Mouse (Mus musculus): ENCODE results near the gene Scel. TPM values are rescaled to one million over a fixed set of nuclear protein-coding genes. Genes with fewer than 3 reads are reported as not detected.

Scel gene
- polyA plus RNA-seq, 1 experiment, result not detected

- no peak overlapping the region for H3ac ChIP-seq (ENCODE audit: control insufficient read depth, insufficient read length)
- no peaks in the 10 kb centered on the region for H3K27me3 ChIP-seq (ENCODE audit: control insufficient read depth, insufficient read depth, insufficient read length)
- H3K36me3 ChIP-seq (ENCODE audit: control insufficient read depth, insufficient read depth), result no peaks in the 10 kb centered on the region
- H3K4me2 ChIP-seq (ENCODE audit: low read depth), result no peak overlapping the region
- no peak overlapping the region for H3K4me3 ChIP-seq
- H3K79me2 ChIP-seq (ENCODE audit: control insufficient read depth, insufficient read depth), result no peaks in the 10 kb centered on the region
- TF ChIP-seq REST (IDR thresholded peaks at IDR 0.05; ENCODE audit: insufficient read depth, insufficient read length), result no peak
- no peak for TF ChIP-seq POLR2A (IDR thresholded peaks at IDR 0.05; ENCODE audit: insufficient read length, low read depth)
- TF ChIP-seq MAX (IDR thresholded peaks at IDR 0.05; ENCODE audit: low read depth), result no peak
- TF ChIP-seq TCF12 (IDR thresholded peaks at IDR 0.05; ENCODE audit: insufficient read depth, poor library complexity, severe bottlenecking), result no peak
- no peak for TF ChIP-seq TCF3 (IDR thresholded peaks at IDR 0.05; ENCODE audit: insufficient read length, low read depth)
- TF ChIP-seq CEBPB (IDR thresholded peaks at IDR 0.05; ENCODE audit: insufficient read depth, poor library complexity, severe bottlenecking), result no peak
- no peak for TF ChIP-seq MYOG (IDR thresholded peaks at IDR 0.05; ENCODE audit: control insufficient read depth in 1 of 3, insufficient read depth in 1 of 3, insufficient read length in 2 of 3, low read depth in 2 of 3)
- TF ChIP-seq E2F4 (IDR thresholded peaks at IDR 0.05; ENCODE audit: insufficient read depth), result no peak
- TF ChIP-seq SRF (IDR thresholded peaks at IDR 0.05; ENCODE audit: control insufficient read depth, insufficient read length, low read depth), result no peak
Observed at GRCm38 (mm10) chr14:103621207-103621606, 108.1 kb downstream of the Scel start.

GRCm38 (mm10) chr14:103626100-103626499 lies 113.0 kb downstream of the Scel start:
- no peak overlapping the region for H3K4me3 ChIP-seq
- no peaks in the 10 kb centered on the region for H3K79me2 ChIP-seq (ENCODE audit: control insufficient read depth, insufficient read depth)
- H3K4me2 ChIP-seq (ENCODE audit: low read depth), result no peak overlapping the region
- no peaks in the 10 kb centered on the region for H3K27me3 ChIP-seq (ENCODE audit: control insufficient read depth, insufficient read depth, insufficient read length)
- H3K36me3 ChIP-seq (ENCODE audit: control insufficient read depth, insufficient read depth), result no peaks in the 10 kb centered on the region
- no peak overlapping the region for H3ac ChIP-seq (ENCODE audit: control insufficient read depth, insufficient read length)
- TF ChIP-seq E2F4 (IDR thresholded peaks at IDR 0.05; ENCODE audit: insufficient read depth) (no peak), MYOG (IDR thresholded peaks at IDR 0.05; ENCODE audit: control insufficient read depth in 1 of 3, insufficient read depth in 1 of 3, insufficient read length in 2 of 3, low read depth in 2 of 3) (no peak), POLR2A (IDR thresholded peaks at IDR 0.05; ENCODE audit: insufficient read length, low read depth) (no peak), TCF3 (IDR thresholded peaks at IDR 0.05; ENCODE audit: insufficient read length, low read depth) (no peak), SRF (IDR thresholded peaks at IDR 0.05; ENCODE audit: control insufficient read depth, insufficient read length, low read depth) (no peak), MAX (IDR thresholded peaks at IDR 0.05; ENCODE audit: low read depth) (no peak)

GRCm38 (mm10) chr14:103629639-103630364 lies 116.7 kb downstream of the Scel start:
- Histone ChIP-seq H3K79me2 (ENCODE audit: control insufficient read depth, insufficient read depth) (no peaks in the 10 kb centered on the region), H3ac (ENCODE audit: control insufficient read depth, insufficient read length) (no peak overlapping the region), H3K36me3 (ENCODE audit: control insufficient read depth, insufficient read depth) (no peaks in the 10 kb centered on the region), H3K27me3 (ENCODE audit: control insufficient read depth, insufficient read depth, insufficient read length) (no peaks in the 10 kb centered on the region), H3K4me2 (ENCODE audit: low read depth) (no peak overlapping the region), H3K4me3 (no peak overlapping the region)
- TF ChIP-seq TCF3 (IDR thresholded peaks at IDR 0.05; ENCODE audit: insufficient read length, low read depth), result no peak
- TF ChIP-seq POLR2A (IDR thresholded peaks at IDR 0.05; ENCODE audit: insufficient read length, low read depth), result no peak
- TF ChIP-seq E2F4 (IDR thresholded peaks at IDR 0.05; ENCODE audit: insufficient read depth), result no peak
- TF ChIP-seq MYOD1 (IDR thresholded peaks at IDR 0.05; ENCODE audit: control insufficient read depth in 1 of 3, insufficient read length in 2 of 3, low read depth in 2 of 3), result no peak
- TF ChIP-seq SRF (IDR thresholded peaks at IDR 0.05; ENCODE audit: control insufficient read depth, insufficient read length, low read depth), result no peak
- TF ChIP-seq CEBPB (IDR thresholded peaks at IDR 0.05; ENCODE audit: insufficient read depth, poor library complexity, severe bottlenecking), result no peak
- no peak for TF ChIP-seq USF1 (IDR thresholded peaks at IDR 0.05; ENCODE audit: low read depth)
- TF ChIP-seq TCF12 (IDR thresholded peaks at IDR 0.05; ENCODE audit: insufficient read depth, poor library complexity, severe bottlenecking), result no peak

- Histone ChIP-seq H3K79me2 (ENCODE audit: control insufficient read depth, insufficient read depth) (no peaks in the 10 kb centered on the region), H3K36me3 (ENCODE audit: control insufficient read depth, insufficient read depth) (no peaks in the 10 kb centered on the region), H3K4me3 (no peak overlapping the region), H3ac (ENCODE audit: control insufficient read depth, insufficient read length) (no peak overlapping the region), H3K27me3 (ENCODE audit: control insufficient read depth, insufficient read depth, insufficient read length) (no peaks in the 10 kb centered on the region), H3K4me2 (ENCODE audit: low read depth) (no peak overlapping the region)
- no peak for TF ChIP-seq TCF12 (IDR thresholded peaks at IDR 0.05; ENCODE audit: insufficient read depth, poor library complexity, severe bottlenecking)
- no peak for TF ChIP-seq CEBPB (IDR thresholded peaks at IDR 0.05; ENCODE audit: insufficient read depth, poor library complexity, severe bottlenecking)
- TF ChIP-seq E2F4 (IDR thresholded peaks at IDR 0.05; ENCODE audit: insufficient read depth), result no peak
- TF ChIP-seq TCF3 (IDR thresholded peaks at IDR 0.05; ENCODE audit: insufficient read length, low read depth), result no peak
- TF ChIP-seq POLR2A (IDR thresholded peaks at IDR 0.05; ENCODE audit: insufficient read length, low read depth), result no peak
- no peak for TF ChIP-seq REST (IDR thresholded peaks at IDR 0.05; ENCODE audit: insufficient read depth, insufficient read length)
- TF ChIP-seq SRF (IDR thresholded peaks at IDR 0.05; ENCODE audit: control insufficient read depth, insufficient read length, low read depth), result no peak
- TF ChIP-seq USF1 (IDR thresholded peaks at IDR 0.05; ENCODE audit: low read depth), result no peak
- TF ChIP-seq MYOG (IDR thresholded peaks at IDR 0.05; ENCODE audit: control insufficient read depth in 1 of 3, insufficient read depth in 1 of 3, insufficient read length in 2 of 3, low read depth in 2 of 3), result no peak
- TF ChIP-seq MYOD1 (IDR thresholded peaks at IDR 0.05; ENCODE audit: control insufficient read depth in 1 of 3, insufficient read length in 2 of 3, low read depth in 2 of 3), result no peak
- no peak for TF ChIP-seq MAX (IDR thresholded peaks at IDR 0.05; ENCODE audit: low read depth)
- TF ChIP-seq POLR2AphosphoS2 (IDR thresholded peaks at IDR 0.05; ENCODE audit: insufficient read length, low read depth), result no peak
Observed at GRCm38 (mm10) chr14:103630545-103630944, 117.4 kb downstream of the Scel start.

GRCm38 (mm10) chr14:103643933-103644332 lies 130.8 kb downstream of the Scel start:
- Histone ChIP-seq H3K27me3 (ENCODE audit: control insufficient read depth, insufficient read depth, insufficient read length) (no peaks in the 10 kb centered on the region), H3ac (ENCODE audit: control insufficient read depth, insufficient read length) (no peak overlapping the region), H3K36me3 (ENCODE audit: control insufficient read depth, insufficient read depth) (no peaks in the 10 kb centered on the region), H3K4me3 (no peak overlapping the region), H3K79me2 (ENCODE audit: control insufficient read depth, insufficient read depth) (no peaks in the 10 kb centered on the region), H3K4me2 (ENCODE audit: low read depth) (no peak overlapping the region)
- TF ChIP-seq POLR2A (IDR thresholded peaks at IDR 0.05; ENCODE audit: insufficient read length, low read depth) (no peak), TCF3 (IDR thresholded peaks at IDR 0.05; ENCODE audit: insufficient read length, low read depth) (no peak), USF1 (IDR thresholded peaks at IDR 0.05; ENCODE audit: low read depth) (no peak), POLR2AphosphoS2 (IDR thresholded peaks at IDR 0.05; ENCODE audit: insufficient read length, low read depth) (no peak), CEBPB (IDR thresholded peaks at IDR 0.05; ENCODE audit: insufficient read depth, poor library complexity, severe bottlenecking) (no peak), TCF12 (IDR thresholded peaks at IDR 0.05; ENCODE audit: insufficient read depth, poor library complexity, severe bottlenecking) (no peak), MYOG (IDR thresholded peaks at IDR 0.05; ENCODE audit: control insufficient read depth in 1 of 3, insufficient read depth in 1 of 3, insufficient read length in 2 of 3, low read depth in 2 of 3) (no peak), MYOD1 (IDR thresholded peaks at IDR 0.05; ENCODE audit: control insufficient read depth in 1 of 3, insufficient read length in 2 of 3, low read depth in 2 of 3) (no peak), SRF (IDR thresholded peaks at IDR 0.05; ENCODE audit: control insufficient read depth, insufficient read length, low read depth) (no peak), E2F4 (IDR thresholded peaks at IDR 0.05; ENCODE audit: insufficient read depth) (no peak)
